Mouse (Mus musculus) bone marrow, adult 2 months (tissue): ENCODE data around the gene Tcn2.
"Not testable (repeated sequence)": the region's sequence is repeated elsewhere in the genome, so short reads cannot be mapped to it uniquely, and the experiment has no call there.

ENCODE experiments used
- CTCF ChIP-seq: fragments of 200-500 bp; IDR thresholded peaks from 2 replicates; pipeline ENCODE4 v1.5.1; 2011; ENCODE audit warnings: low read length, control low read depth; ENCODE audit not compliant: control insufficient read depth, insufficient read depth
- POLR2A ChIP-seq: fragments of 200-500 bp; IDR thresholded peaks from 2 replicates; pipeline ENCODE4 v1.6.1; 2011; ENCODE audit warnings: low read depth, mild to moderate bottlenecking, control low read depth, low read length, borderline replicate concordance; ENCODE audit not compliant: control insufficient read depth

GRCm38 (mm10) chr11:3955371-3955770 lies 23.4 kb upstream of the Tcn2 start:
- not testable (repeated sequence) for TF ChIP-seq POLR2A, CTCF
